Mouse (Mus musculus) cerebellum, adult 9-11 months (tissue): ENCODE data around the gene Sfrp5.
A peak's percentile ranks its signal among the peaks of the same experiment; 100 is the strongest.

ENCODE experiments used
- DNase-seq: peaks from one replicate; pipeline ENCODE4 v3.0.0; 2022

Sfrp5 gene

DNA sequence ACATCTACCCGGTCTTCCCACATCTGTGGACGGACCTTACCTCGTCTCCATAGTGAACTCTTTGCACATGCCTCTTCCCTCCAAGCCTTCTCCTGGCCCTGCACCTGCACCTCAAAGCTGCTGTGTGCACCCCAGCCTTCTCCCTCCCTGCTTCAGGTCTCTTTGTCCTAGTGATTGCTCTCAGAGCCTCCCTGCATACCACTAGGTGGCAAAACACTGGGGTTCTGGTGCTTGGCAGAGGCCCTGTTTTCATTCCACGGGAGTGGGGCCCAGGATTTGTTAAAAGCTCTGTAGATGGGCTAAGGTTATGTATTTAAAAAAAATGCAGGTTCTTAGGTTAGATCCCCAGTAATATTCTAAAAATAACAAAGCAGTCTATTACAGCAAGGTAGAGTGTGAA, 5.0 kb downstream of the Sfrp5 start:
- DNase-seq: no peak

DNA sequence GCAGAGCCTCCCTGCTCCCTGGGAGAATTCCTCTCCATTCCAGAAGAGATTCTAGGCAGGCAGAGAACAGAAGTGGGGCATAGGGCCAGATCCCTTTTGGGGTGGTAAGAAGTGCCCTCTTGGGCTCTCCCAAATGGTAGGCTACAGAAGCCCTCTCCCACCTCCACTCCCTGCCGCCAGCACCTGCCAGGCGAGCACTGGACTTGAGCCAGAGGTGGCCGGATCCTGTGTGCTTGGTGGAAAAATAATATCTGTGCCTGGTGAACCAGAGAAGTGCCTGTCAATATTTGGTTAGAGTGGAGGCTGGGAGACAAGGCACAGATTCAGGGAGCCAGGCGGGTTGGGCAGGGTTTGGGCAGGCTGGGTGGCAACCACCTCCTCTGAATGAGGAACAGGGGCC, 5.7 kb downstream of the Sfrp5 start:
- DNase-seq: no peak

DNA sequence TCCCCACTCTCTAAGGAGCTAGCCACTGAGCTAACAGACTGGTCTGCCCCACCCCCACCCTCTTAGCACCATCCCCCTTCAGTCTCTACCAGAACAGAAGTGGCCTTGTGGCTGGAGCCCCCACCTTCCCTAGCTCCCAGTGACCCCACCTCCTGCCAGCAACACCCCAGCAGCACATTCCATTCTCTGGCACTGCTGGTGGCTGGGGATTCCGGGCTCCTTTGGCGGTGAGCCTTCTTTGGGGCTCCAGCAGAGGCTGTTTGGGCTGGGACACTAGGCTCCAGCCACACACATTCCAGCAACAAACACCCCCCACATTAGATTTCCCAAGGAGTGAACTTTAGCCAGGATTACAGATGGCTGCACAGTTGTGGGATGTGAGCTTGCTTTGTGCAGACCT, 8.7 kb downstream of the Sfrp5 start:
- DNase-seq: no peak

DNA sequence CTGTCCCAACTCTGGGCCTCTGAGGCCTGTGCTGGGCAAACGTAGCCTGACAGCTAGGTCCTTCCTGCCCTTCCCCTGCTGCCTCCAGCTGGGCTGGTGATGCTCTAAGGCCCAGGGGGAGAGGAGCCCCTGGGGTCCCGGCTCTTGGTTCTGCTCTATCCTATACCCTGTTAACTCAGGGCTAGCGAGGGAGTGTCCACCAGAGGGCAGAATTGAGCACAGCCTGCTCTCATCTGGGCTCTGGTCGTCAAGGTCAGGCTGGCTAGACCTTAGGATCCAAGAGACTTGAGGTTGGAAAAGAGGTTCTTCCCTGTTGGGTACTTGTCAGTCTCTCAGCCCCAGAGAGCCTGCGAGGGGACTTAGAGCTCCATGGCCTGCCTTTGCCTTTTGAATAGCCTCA, 11.6 kb downstream of the Sfrp5 start:
- peak; percentile 66 for DNase-seq

DNA sequence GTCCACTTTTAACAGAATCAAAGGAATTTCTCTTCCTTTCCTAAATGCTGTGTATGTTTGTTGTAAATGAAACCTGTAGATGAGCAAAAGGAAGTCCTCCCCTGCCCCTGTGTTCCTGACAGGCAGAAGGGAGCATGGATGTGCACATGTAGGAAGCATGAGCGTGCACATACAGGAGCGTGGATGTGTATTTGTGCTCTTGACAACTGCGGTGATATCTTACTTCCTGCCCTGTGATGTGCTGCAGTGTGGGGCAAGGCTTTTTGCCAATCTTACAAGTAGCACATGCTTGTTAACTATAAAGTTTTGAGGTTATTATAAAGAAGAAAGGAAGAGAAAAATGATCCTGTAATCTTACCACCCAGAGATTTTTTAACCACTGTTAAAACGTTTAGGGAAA, 12.3 kb downstream of the Sfrp5 start:
- no peak for DNase-seq

DNA sequence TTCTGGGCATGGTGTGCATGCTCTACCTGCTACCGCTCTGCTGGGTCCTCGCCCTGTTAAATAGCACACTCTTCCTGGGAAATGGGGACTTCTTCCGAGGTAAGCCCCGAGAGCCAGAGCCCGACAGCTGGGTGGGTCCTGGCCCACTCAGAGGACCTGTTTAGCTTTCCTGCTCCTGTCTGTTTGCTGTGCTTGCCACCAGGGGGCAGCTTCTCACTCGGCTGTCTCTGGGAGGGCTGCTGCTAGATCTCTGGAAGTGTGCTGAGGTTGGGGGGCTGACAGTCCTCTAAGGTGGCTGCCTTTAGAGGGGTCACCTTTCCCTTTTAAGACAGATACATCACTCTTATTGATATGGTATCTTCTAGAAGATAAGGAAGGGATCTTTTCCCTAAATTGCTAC, 19.4 kb downstream of the Sfrp5 start:
- no peak for DNase-seq

DNA sequence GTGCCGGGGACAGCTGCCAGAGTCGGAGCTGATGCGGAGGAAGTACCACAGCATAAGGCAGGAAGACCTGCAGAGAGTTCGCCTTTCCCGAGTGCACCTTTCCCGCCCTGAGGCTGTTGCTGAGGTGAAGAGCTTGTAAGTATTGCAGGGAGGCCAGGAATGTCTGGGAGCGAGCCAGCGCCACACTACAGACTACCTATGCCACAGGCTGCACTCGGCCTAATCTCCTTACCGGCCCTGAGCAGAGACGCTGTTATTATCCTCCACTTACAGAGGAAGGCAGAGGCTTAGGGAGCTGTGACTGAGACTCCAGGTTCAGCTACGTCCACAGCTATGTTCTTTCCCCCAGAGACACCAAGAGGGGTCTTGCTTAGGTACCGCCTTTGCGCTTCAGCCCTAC, 22.7 kb downstream of the Sfrp5 start:
- DNase-seq: no peak

DNA sequence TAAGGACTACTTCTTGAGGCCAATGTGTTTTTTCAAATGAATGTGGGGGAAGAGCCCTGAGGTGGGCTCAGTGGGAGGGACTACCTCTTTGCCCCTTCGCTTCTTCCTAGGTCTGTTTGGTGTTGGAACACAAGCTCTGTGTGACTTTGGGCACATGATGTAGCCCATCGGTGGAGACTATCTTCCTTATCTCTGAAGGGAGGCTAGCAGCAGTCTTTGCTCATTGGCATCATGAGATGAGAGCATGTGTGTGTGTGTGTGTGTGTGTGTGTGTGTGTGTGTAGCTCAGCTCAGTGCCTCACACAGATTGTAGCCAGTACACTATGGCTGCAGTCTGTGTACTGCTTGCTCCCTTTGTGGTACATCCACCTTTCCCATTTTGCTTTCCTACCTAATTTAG, 24.6 kb downstream of the Sfrp5 start:
- DNase-seq: no peak

DNA sequence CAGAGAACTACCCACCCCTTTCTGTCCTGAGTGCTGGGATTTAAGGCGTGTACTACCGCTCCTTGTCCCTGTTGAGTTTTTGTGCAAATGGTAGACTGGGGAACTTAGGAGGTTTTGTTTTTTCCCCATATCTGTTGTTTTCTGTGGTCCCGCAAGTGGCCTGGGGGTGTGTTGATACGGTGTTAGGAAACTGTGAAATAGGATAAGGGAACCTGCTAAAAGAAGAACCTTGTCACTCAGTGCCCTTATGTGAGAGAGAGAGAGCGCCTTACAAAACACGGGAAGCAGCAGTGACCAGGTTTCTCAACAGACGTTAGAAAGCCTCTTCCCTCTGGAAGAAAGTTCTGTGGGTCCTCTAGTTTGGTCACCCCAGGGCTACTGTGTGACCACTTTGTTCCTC, 25.2 kb downstream of the Sfrp5 start:
- no peak for DNase-seq

DNA sequence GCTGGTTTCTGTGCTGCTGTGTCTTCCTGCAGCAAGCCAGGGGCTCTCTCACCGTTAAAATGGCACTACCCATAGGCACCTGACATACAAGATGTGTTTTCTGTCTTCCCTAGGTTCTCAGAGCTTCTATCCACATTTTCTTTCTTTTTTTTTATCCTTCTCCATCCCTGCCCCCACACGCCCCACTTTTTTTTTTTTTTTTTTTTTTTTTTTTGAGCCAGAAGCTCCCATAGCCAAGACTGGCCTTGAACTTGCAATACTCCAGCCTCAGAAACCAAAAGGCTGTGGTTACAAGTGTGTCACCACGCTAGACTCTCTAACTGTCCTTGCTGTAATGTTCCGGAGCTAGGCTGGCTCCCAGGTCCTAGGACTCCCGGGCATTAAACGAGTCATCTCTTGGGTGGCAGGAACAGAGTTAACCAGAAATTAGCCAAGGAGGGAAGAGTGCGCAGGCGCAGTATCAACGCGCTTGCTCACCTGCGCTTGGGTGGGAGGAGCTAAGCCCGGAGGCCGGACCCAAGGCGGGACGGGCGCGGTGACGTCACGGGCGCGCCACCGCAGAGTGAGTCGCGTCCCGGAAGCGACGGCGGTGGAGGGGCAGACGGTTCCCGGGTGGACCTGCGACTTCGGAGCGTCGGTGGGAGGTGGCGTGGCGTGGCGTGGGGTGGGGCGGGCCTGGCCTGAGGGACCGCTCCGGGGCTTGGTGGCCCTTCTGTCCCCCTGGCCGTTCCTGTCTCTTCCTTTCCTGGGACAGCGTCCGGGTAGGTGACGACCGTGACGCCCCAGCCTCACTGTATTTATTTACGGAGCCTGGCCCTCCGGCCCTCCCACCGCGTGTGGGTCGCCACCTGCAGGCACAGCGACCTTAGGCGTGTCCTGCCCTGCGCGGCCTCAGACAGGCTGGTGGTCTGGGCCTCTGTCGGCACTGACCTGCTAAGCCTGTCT, 31.8 kb downstream of the Sfrp5 start:
- peak; percentile 97 for DNase-seq

DNA sequence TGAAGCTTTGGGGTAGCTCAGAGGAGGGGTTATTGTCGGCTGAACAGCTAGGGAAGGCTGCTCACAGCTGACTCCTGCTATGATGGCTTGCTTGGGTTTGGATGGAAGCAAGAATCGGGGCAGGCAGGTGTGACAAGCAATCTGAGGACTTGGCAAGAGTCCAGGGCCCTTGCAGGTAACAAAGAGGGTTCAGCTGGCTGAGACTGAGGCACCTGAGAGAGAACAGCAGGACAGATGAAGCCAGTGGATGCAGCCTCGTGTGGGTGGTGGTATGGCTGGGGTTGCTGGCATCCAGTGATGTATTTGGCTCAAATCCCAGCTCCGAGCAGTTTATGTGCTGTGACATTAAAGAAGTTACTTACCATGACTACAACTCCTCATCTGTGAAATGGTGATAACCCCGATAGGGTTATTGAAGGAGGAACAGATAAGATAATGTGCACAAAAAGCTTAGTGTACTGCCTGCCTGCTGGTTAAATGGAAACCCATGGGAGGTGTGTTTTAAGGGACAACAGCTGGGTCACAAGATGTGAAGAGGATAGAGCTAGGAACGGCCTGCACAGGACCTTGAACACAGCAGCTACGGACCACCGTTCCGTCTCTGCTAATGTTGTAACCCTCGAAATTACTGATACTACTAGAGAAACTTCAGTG, 32.6 kb downstream of the Sfrp5 start:
- DNase-seq: peak; percentile 73

DNA sequence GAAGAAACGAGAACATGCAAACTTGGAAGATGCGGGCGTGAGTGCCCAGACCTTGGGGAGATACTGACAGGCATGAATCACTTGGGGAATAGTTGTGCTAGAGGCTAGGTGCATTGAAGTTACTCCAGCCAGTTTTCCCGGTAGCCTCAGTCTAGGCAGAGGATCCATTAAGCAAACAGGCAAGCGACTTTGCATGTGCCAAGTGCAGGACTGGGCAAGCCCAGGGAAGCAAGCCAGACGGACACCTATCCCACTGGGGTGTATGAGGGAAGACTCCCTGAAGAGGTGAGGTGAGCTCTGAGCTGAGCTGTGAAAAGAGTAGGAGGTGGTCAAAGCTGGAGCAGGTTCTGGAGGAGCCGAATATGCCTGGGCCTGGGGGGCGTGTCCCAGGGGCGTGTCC, 34.6 kb downstream of the Sfrp5 start:
- peak; percentile 50 for DNase-seq

DNA sequence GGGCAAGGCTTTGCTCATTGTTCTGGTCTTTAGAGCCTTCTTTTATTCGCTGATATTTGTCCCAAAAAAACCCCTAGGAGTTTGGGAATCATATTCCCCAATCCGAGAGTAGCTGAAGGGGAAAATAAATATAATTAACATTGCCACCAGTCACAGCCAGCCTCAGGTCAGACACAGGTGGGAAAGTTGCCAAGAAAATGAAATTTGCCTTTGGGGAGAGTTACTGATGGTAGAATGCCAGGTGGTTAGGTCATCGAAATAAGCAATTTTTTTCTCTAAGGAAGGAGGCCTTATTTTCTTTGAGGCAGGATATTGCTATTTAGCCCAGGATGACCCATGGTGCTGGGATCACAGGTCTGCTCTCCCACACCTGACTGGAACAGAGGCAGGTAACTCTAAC, 35.3 kb downstream of the Sfrp5 start:
- DNase-seq: no peak

DNA sequence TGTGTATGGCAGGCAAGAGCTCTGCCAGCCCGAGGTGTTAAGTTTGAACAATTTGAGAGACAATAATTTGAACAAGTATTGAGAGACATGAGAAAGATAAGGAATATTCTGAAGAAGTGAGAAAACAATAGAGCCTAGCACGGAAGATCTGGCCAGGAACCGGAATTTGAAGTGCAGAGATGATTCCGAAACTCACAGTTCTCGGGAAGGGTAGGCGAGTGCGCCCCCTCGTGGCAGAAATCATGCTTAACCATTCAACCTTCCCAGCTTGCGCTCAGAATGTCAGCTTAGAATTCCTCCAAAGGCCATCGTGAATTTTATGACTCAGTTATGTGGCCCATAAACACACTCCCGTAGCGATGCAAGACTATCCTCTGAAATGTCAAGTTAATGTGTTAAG, 35.9 kb downstream of the Sfrp5 start:
- DNase-seq: peak; percentile 77

DNA sequence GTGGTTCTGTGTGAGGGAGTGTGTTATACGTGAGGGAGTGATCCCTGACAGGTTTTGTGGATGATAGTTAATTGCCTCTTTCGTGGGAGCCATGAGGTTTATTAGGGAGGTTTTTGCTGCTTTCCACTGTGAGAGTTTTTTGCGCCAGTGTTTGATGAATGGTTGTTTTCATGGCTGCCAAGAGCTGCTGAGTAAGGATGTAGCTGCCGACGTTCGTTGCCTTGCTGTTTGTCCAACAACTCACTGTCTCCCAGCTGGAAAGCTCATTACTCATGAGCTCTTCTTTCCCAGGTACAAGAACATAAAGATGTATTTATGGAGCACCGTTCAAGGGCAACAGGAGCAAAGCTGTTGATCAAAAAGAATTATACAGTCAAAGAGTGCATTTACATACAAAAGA, 37.9 kb downstream of the Sfrp5 start:
- DNase-seq: no peak

DNA sequence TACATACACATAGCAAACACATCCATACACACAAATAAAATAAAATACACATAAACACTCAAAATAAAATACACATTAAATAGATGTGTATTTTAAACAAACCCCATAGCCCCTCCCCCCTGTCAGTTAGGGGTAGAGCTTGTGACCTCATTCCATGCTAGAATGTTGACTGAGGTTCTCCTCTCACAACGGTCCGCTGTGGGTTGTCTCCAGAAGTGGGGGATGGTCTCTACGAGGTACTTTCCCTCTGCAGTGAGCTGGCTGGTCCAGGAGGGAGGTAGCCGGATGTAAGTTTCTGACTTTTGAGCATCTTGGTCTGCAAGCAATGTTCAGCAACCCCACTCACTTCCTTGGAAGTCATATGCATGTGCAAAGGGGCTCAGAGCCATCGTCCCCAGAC, 38.3 kb downstream of the Sfrp5 start, which contains the start of gene Zfyve27:
TSS of gene Zfyve27 (plus strand) at position 188 of the 400 bp plus-strand sequence.
- DNase-seq: no peak

DNA sequence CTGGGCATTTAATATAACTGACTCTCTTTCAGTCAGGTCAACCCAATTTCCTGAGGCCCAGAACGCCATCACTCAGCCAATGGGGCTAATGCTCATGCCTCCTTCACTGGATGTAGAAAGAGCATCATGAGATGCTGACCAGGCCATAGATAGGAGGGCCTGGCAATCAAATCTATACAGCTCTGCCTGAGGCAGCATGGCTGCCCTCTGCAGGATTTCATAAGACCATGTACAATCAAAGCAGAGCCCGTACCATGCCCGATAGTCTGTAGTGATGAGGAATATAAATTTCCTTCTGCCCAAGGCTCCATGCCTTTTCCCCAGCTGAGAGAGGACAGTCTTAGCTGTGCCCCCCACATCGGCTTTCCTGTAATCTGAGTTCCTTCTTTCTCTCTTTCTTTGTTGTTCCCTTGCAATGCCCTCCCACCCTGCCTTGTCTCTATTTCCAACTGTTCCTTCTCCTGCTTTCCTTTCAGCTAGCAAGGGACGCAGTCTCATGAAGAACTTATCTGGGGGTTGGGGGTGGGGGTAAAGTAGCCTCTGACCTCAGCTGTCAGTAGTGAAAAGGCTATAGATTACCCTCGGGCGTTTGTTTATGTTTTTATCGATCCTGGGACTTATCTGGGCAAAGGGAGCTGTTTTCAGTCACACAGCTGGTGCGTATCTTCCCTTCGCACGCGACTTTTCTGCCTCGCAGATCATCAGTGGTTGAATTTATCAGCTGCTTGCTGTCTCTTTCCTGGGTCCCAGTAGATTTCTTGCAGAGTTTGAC, 43.6 kb downstream of the Sfrp5 start:
- DNase-seq: no peak

DNA sequence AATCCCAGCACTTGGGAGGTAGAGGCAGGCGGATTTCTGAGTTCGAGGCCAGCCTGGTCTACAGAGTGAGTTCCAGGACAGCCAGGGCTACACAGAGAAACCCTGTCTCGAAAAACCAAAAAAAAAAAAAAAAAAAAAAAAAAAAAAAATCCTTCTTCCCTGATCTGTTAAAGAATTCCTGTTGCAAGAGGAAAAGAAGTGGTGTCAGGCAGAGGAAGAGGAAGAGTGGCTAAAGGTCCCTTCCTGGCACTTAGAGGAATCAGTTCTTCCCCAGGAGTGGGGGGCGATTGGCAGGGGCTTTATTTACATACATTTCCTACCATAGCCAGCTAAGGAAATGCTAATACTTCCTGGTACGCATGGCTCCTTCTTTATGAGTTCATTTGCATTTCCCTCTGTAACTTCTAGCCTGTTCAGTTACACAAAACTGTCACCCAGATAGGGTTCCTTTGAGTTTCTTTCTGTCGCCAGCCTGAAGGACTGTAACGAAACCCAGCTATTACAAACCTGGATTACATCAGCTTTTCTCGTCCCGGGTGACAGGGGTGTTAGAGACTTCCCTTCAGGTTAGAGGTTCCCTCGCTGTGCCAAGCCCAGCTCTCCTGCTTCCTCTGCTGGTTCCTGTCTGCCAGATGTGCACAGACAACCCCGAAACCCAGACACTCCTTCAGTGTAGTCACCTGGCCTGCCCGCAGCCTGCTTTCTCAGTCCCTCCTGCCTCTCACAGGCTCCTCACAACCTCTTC, 44.4 kb downstream of the Sfrp5 start:
- no peak for DNase-seq

DNA sequence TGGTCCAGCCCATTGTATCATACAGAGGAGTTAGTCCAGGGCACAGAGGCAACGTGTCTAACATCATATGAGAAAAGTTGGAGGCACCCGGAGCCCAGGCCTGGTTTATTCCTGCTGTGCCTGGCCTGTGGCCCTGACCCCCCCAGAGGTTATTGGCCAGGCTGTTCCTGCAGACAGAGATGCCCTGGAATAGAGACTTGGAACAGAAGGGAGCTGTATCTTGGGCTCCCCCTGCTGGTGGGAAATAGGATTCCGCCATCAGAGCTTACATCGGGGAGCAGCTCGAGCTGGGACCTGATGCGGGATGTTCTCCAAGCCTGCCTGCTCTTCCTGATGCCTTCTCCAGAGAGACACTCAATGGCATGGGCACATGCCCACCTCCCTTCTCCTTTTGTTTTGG, 50.1 kb downstream of the Sfrp5 start:
- peak; percentile 90 for DNase-seq

DNA sequence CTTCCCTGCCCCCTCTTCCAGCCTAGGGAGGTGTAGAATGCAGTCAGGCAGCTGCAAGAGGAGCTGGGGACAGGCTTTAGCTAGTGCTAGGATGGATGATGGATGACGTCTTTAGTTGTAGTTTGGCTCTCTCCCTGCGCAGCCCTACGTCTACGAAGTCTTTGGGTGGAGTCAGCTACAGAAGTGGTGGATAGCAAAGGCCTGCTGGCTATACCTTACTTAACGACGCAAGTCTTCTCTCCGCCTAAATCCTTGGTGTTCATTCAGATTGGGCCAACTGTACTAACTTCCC, 53.5 kb downstream of the Sfrp5 start:
- no peak for DNase-seq
